Mouse (Mus musculus): ENCODE results near the gene Clic5.

Clic5 gene

GRCm38 (mm10) chr17:44199158-44199557, 10.8 kb downstream of the Clic5 start:
- DNase-seq (ENCODE audit: low spot score) = no peak

GRCm38 (mm10) chr17:44202952-44203351, 14.6 kb downstream of the Clic5 start:
- DNase-seq (ENCODE audit: low spot score) = no peak

- DNase-seq (ENCODE audit: low spot score) = no peak
These were observed 16.4 kb downstream of the Clic5 start for GRCm38 (mm10) chr17:44204787-44205186.

- no peak for DNase-seq (ENCODE audit: low spot score)
These were observed 17.2 kb downstream of the Clic5 start for GRCm38 (mm10) chr17:44205562-44205961.

- DNase-seq (ENCODE audit: low spot score) = no peak
These were observed 20.5 kb downstream of the Clic5 start for GRCm38 (mm10) chr17:44208900-44209299.

GRCm38 (mm10) chr17:44212960-44213619, 24.7 kb downstream of the Clic5 start:
- no peak for DNase-seq (ENCODE audit: low spot score)

- no peak for DNase-seq (ENCODE audit: low spot score)
These were observed 26.9 kb downstream of the Clic5 start for GRCm38 (mm10) chr17:44215196-44215799.

GRCm38 (mm10) chr17:44217185-44217584, 28.8 kb downstream of the Clic5 start:
- DNase-seq (ENCODE audit: low spot score) = no peak

- no peak for DNase-seq (ENCODE audit: low spot score)
These were observed 31.6 kb downstream of the Clic5 start for GRCm38 (mm10) chr17:44219943-44220342.

- DNase-seq (ENCODE audit: low spot score) = no peak
These were observed 40.0 kb downstream of the Clic5 start for GRCm38 (mm10) chr17:44228428-44228827.

GRCm38 (mm10) chr17:44230083-44230482, 41.7 kb downstream of the Clic5 start:
- DNase-seq (ENCODE audit: low spot score) = no peak

GRCm38 (mm10) chr17:44239030-44239721, 50.8 kb downstream of the Clic5 start:
- no peak for DNase-seq (ENCODE audit: low spot score)

GRCm38 (mm10) chr17:44240742-44241141, 52.4 kb downstream of the Clic5 start:
- DNase-seq (ENCODE audit: low spot score) = no peak

- no peak for DNase-seq (ENCODE audit: low spot score)
These were observed 55.7 kb downstream of the Clic5 start for GRCm38 (mm10) chr17:44244096-44244495.

GRCm38 (mm10) chr17:44244625-44245024, 56.2 kb downstream of the Clic5 start:
- DNase-seq (ENCODE audit: low spot score) = no peak

GRCm38 (mm10) chr17:44246153-44246700, 57.8 kb downstream of the Clic5 start:
- no peak for DNase-seq (ENCODE audit: low spot score)

- no peak for DNase-seq (ENCODE audit: low spot score)
These were observed 61.2 kb downstream of the Clic5 start for GRCm38 (mm10) chr17:44249544-44249943.

GRCm38 (mm10) chr17:44252653-44253052, 64.3 kb downstream of the Clic5 start:
- no peak for DNase-seq (ENCODE audit: low spot score)

- DNase-seq (ENCODE audit: low spot score) = no peak
These were observed 66.3 kb downstream of the Clic5 start for GRCm38 (mm10) chr17:44254698-44255097.

- peak; percentile 36 for DNase-seq (ENCODE audit: low spot score)
These were observed 68.2 kb downstream of the Clic5 start for GRCm38 (mm10) chr17:44256583-44256982.

- DNase-seq (ENCODE audit: low spot score) = no peak
These were observed 70.9 kb downstream of the Clic5 start for GRCm38 (mm10) chr17:44259245-44259644.

GRCm38 (mm10) chr17:44261594-44262202, 73.3 kb downstream of the Clic5 start:
- DNase-seq (ENCODE audit: low spot score) = no peak

GRCm38 (mm10) chr17:44270043-44270442, 81.7 kb downstream of the Clic5 start:
- DNase-seq (ENCODE audit: low spot score) = no peak
